Mouse (Mus musculus) intestine, embryonic 15.5 days (tissue): ENCODE measurements around the gene Ppil3. TPM values are rescaled to one million over a fixed set of nuclear protein-coding genes. Genes with fewer than 3 reads are reported as not detected.

ENCODE experiments used
- ATAC-seq: fragments of 200-750 bp; cut with Nextera tagmentation; 2 replicates; pipeline ENCODE4 v1.8.0; 2017; ENCODE audit warnings: moderate TSS enrichment, moderate library complexity
- H3K27ac ChIP-seq: fragments of 300-500 bp; sonication (generic); 2 replicates; pipeline ENCODE4 v1.5.1; 2015; ENCODE audit warnings: mild to moderate bottlenecking, inconsistent platforms
- H3K27me3 ChIP-seq: fragments of 300-500 bp; sonication (generic); replicated peaks from 2 replicates; pipeline ENCODE4 v1.6.1; 2015; ENCODE audit warnings: inconsistent platforms
- H3K36me3 ChIP-seq: fragments of 300-500 bp; sonication (generic); 2 replicates; pipeline ENCODE4 v1.6.1; 2015; ENCODE audit warnings: inconsistent platforms
- H3K4me1 ChIP-seq: fragments of 300-500 bp; sonication (generic); replicated peaks from 2 replicates; pipeline ENCODE4 v1.6.1; 2015; ENCODE audit warnings: inconsistent platforms
- H3K4me2 ChIP-seq: fragments of 300-500 bp; sonication (generic); replicated peaks from 2 replicates; pipeline ENCODE4 v1.6.1; 2015; ENCODE audit warnings: mild to moderate bottlenecking, inconsistent platforms
- H3K4me3 ChIP-seq: fragments of 300-500 bp; sonication (generic); replicated peaks from 2 replicates; pipeline ENCODE4 v1.5.1; 2015; ENCODE audit warnings: inconsistent platforms
- H3K9ac ChIP-seq: fragments of 300-500 bp; sonication (generic); 2 replicates; pipeline ENCODE4 v1.6.1; 2015; ENCODE audit warnings: inconsistent platforms
- H3K9me3 ChIP-seq: fragments of 300-500 bp; sonication (generic); 2 replicates; pipeline ENCODE4 v1.6.1; 2016; ENCODE audit warnings: inconsistent platforms
- WGBS: fragments of 180-500 bp; shearing (Covaris S2); methylation state at CpG from one replicate; pipeline ENCODE4 v1.1.7; 2015; 5-methylcytosine and 5-hydroxymethylcytosine counted together
- polyA plus RNA-seq: library from polyadenylated mRNA; unstranded; fragments of >200 nt; fragmentation: Nextera tagmentation; extraction: Ambion mirVana; gene quantifications from 2 replicates; pipeline ENCODE4 v1.2.1, GENCODE M21; 2015

Ppil3 gene
- polyA plus RNA-seq, 1 experiment from 2014 or later = 46.0 TPM

DNA sequence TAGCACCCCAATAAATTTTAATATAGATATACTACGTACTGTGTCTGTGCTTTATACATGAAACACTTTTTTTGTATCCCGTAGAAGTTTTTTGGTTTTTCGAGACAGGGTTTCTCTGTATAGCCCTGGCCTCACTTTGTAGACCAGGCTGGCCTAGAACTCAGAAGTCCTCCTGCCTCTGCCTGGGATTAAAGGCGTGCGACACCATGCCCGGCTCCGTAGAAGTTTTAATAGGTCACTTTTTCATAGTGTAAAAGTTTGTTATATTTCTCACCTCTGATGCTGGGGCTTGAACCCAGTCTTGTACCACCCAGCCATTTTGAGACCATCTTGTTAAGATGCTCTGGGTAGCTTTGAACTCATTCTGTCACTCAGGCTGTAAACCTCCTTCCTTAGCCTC is 38.0 kb downstream of the Ppil3 start:
- H3K9me3 ChIP-seq = no peaks in the 10 kb centered on the region
- no peak overlapping the region for H3K4me2 ChIP-seq
- H3K9ac ChIP-seq = no peak overlapping the region
- H3K4me3 ChIP-seq = no peak overlapping the region
- ATAC-seq = no peak
- WGBS = 97% methylated on average over 7 of the region's 7 CpGs
- H3K27ac ChIP-seq = no peak overlapping the region
- no peaks in the 10 kb centered on the region for H3K4me1 ChIP-seq
- peaks cover 23% of the 10 kb centered on the region for H3K36me3 ChIP-seq
- no peaks in the 10 kb centered on the region for H3K27me3 ChIP-seq

DNA sequence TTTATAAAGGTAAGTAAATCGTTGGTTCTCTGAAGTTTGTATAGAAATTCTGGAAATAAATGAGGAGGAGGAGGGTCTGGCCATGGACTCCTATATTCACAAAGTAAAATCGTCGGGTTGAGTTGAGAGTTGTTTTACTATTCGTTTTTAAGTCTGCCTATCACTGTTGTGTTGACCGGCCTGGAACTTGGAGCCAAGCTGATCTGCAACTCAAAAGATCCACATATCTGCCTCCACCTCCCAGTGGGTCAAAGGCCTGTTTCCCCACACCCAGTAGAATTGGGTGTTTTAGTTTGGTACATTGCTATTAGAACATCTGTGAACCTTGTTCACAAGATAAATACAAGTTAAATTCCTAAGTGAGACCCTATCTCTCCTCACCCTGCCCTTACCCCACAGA is 41.5 kb downstream of the Ppil3 start:
- Histone ChIP-seq H3K27me3 (no peaks in the 10 kb centered on the region), H3K9ac (no peak overlapping the region), H3K27ac (no peak overlapping the region), H3K4me1 (no peaks in the 10 kb centered on the region), H3K36me3 (peaks cover 24% of the 10 kb centered on the region), H3K4me3 (no peak overlapping the region), H3K9me3 (no peaks in the 10 kb centered on the region), H3K4me2 (no peak overlapping the region)
- WGBS = 94% methylated on average over 5 of the region's 5 CpGs
- no peak for ATAC-seq

DNA sequence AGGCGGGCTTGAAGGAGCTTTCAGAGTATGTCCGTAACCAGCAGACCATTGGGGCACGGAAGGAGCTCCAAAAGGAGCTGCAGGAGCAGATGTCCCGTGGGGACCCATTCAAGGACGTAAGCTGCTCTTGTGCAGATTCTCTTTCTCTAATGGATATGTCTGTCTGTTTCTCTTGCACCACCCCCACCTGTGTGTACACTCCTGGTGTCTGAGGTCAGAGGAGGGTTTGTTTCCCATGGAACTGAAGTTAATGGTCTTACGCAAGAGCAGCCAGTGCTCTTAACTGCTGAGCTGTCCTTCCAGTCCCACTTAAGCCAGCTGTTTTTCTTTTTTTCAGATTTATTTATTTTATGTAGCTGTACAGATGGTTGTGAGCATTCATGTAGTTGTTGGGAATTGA is 43.9 kb downstream of the Ppil3 start:
- WGBS = 82% methylated on average over 6 of the region's 6 CpGs
- H3K4me2 ChIP-seq = no peak overlapping the region
- ATAC-seq = no peak
- H3K4me3 ChIP-seq = no peak overlapping the region
- peaks cover 30% of the 10 kb centered on the region for H3K36me3 ChIP-seq
- no peak overlapping the region for H3K9ac ChIP-seq
- no peaks in the 10 kb centered on the region for H3K9me3 ChIP-seq
- H3K27ac ChIP-seq = no peak overlapping the region
- H3K27me3 ChIP-seq = no peaks in the 10 kb centered on the region
- H3K4me1 ChIP-seq = no peaks in the 10 kb centered on the region

DNA sequence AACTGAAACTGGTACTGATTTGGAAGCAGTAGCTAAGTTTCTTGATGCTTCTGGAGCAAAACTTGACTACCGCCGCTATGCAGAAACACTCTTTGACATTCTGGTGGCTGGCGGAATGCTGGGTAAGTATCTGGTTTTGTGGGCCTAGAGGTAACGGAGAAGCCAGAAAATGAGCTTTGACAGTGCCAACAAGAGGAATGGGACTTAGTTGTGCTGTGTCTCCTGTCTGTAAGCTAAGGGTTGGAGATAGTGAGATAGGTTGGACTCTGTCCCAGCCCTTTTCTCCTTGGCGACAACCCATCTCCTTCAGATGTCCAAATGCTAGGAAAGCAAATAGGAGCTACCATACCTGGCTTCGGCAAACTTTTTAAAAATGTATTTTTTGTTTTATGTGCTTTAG is 47.6 kb downstream of the Ppil3 start:
- Histone ChIP-seq H3K9me3 (no peaks in the 10 kb centered on the region), H3K4me3 (no peak overlapping the region), H3K27ac (no peak overlapping the region), H3K9ac (no peak overlapping the region), H3K4me1 (no peaks in the 10 kb centered on the region), H3K4me2 (no peak overlapping the region), H3K36me3 (peaks cover 33% of the 10 kb centered on the region), H3K27me3 (no peaks in the 10 kb centered on the region)
- 91% methylated on average over 6 of the region's 6 CpGs for WGBS
- no peak for ATAC-seq

DNA sequence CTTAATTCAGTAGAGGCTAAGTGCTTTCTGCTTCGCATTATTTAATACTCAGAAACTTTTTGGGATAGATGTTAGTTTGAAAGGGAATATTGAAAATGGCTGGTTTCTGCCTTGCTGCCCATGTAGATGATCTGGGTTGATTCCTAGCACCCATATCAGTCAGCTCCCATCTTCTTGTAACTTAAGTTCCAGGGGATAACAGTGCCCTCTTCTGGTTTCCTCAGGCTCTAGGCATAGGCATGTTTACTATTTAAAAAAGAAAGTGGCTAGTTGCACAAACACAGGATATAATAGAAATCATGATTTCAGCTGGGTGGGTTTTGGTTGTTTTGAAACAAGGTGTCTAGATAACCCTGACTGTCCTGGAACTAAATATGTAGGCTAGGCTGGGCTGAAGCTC is 49.1 kb downstream of the Ppil3 start:
- H3K27ac ChIP-seq = no peak overlapping the region
- no peak overlapping the region for H3K4me3 ChIP-seq
- H3K36me3 ChIP-seq = peaks cover 24% of the 10 kb centered on the region
- peaks cover 7% of the 10 kb centered on the region for H3K4me1 ChIP-seq
- no peak for ATAC-seq
- H3K9me3 ChIP-seq = no peaks in the 10 kb centered on the region
- no peak overlapping the region for H3K4me2 ChIP-seq
- H3K9ac ChIP-seq = no peak overlapping the region
- WGBS = 97% methylated on average over 1 of the region's 1 CpGs
- H3K27me3 ChIP-seq = no peaks in the 10 kb centered on the region

DNA sequence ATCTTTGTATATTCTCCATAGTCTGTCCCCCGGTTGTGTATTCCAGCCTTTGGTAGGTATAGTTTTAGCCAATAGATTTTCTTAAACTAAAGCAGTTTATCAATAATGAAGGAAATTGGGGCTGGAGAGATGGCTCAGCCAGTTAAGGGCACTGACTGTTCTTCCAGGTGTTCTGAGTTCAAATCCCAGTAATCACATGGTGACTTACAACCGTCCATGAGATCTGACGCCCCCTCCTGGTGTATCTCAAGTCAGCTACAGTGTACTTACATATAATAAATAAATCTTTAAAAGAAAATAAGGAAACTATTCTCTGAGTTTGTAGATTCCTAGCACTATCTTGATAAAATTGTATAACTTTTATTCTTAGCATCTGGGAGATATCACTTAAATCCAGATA is 49.9 kb downstream of the Ppil3 start:
- no peak overlapping the region for H3K27ac ChIP-seq
- H3K27me3 ChIP-seq = no peaks in the 10 kb centered on the region
- H3K4me3 ChIP-seq = no peak overlapping the region
- peaks cover 8% of the 10 kb centered on the region for H3K4me1 ChIP-seq
- 97% methylated on average over 3 of the region's 3 CpGs for WGBS
- no peak overlapping the region for H3K9ac ChIP-seq
- no peaks in the 10 kb centered on the region for H3K9me3 ChIP-seq
- ATAC-seq = no peak
- no peak overlapping the region for H3K4me2 ChIP-seq
- peaks cover 16% of the 10 kb centered on the region; the same call in 1 of the 2 replicates for H3K36me3 ChIP-seq

DNA sequence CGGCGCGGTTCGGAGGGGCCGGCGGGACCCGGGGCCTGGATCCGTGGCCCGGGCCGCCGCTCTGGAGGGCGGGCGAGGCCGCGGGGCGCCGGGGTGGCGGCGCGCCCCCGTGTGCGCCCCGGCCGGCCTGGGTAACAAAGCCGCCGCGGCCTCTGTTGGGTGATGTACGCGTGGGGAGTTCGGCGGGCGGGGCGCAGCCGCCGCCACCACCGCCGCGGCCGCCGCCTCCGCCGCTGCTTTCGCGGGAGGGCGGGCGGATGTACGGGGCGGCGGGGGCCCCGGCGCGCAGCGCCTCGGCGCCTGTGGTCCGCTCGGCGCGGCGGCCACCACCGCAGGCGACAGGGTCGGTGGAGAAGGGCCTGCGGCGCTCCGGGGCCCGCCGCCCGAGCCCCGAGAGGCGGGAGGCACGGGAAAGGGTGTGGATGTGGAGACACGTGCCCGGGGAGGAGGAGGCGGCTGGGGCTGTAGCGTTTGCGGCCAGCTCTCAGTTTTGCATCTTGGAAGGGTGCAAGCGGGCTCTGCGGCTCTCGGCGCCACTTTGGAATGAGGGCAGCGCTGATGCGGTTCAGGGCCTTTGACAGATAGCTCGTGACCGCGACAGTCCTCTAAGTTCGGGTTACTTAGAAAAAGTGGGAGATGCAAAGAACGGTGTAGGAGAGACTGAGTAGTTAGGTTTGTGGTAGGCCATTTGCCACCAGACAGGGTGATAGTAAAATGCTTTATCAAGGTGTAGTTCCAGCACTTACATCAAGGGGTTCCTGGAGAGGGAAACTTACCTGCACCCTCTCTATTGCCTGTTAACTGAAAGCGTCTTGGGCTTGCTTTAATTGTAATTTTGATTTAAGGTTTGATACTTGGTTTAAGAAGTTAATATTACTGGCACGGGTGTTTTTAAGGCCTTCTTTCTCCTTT is 51.7 kb downstream of the Ppil3 start:
- no peaks in the 10 kb centered on the region for H3K27me3 ChIP-seq
- ATAC-seq = peak; percentile 79
- peak overlapping the region; percentile 57 for H3K4me2 ChIP-seq
- H3K4me3 ChIP-seq = peak overlapping the region; percentile 97
- WGBS = under 1% methylated on average over 54 of the region's 90 CpGs
- peaks cover 8% of the 10 kb centered on the region for H3K4me1 ChIP-seq
- H3K9ac ChIP-seq = peak overlapping the region; percentile 91
- H3K36me3 ChIP-seq = peaks cover 14% of the 10 kb centered on the region; the same call in 1 of the 2 replicates
- peak overlapping the region; percentile 97 for H3K27ac ChIP-seq
- no peaks in the 10 kb centered on the region for H3K9me3 ChIP-seq

DNA sequence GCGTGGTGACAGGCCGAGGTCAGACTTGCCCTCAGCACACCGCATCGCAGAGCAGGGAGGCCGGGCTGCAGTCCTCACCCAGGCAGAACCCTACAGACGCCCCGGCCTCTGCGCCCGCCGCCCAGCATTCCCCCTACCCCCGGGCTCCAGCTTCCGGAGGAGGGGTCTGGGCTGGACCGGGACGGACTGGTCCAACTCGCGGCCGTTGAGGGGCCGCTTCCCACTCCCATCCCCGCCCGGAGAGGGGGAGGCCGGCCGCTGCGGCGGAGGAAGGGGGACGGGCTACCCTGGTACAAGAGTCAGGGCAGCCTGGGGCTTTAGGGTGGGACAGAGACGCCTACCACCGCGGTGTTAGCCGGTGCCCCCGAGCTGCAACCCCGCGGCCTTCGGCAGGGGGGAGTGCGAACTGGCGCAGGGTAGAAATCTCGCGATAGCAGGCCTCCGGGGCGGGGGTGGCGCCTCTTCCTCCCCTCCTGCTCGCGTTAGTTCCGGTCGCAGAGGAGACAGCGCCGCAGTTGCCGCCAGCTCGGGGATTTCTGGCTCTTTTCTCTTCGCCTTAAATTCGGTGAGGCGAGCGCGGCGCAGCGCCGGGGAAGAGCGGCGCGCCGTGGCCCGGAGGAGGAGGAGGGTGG is 52.5 kb downstream of the Ppil3 start, which contains the start of gene Bzw1:
TSS of gene Bzw1 (plus strand) at position 247 of the 632 bp plus-strand sequence.
- ATAC-seq = peak; percentile 99
- peak within 1 kb of the TSS; percentile 74 for H3K4me2 ChIP-seq
- peak within 1 kb of the TSS; percentile 97 for H3K4me3 ChIP-seq
- no peaks in the 10 kb centered on the region for H3K9me3 ChIP-seq
- peak within 1 kb of the TSS; percentile 91 for H3K9ac ChIP-seq
- H3K4me1 ChIP-seq = peaks cover 8% of the 10 kb centered on the region
- no peaks in the 10 kb centered on the region for H3K27me3 ChIP-seq
- peak within 1 kb of the TSS; percentile 97 for H3K27ac ChIP-seq
- H3K36me3 ChIP-seq = peaks cover 14% of the 10 kb centered on the region; the same call in 1 of the 2 replicates
- under 1% methylated on average over 51 of the region's 61 CpGs for WGBS

DNA sequence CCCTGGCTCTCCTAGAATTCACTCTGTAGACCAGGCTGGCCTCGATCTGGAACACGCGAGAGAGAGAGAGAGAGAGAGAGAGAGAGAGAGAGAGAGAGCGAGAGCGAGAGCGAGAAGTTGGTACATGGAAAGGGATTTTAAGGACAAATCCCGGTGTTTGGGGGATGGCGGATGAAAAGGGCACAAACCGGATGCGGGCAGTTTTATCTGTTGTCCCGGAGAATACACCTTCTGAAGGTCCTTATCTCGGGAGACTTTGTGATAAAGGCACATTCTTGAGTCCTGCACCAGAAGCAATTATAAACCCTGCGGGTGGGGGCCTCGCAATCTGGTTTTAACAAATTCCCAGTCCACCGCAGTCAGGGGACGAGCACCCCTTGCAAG is 53.0 kb downstream of the Ppil3 start:
- Histone ChIP-seq H3K4me1 (peaks cover 8% of the 10 kb centered on the region), H3K4me2 (peak overlapping the region; percentile 74), H3K4me3 (peak overlapping the region; percentile 97), H3K36me3 (peaks cover 13% of the 10 kb centered on the region; the same call in 1 of the 2 replicates), H3K27me3 (no peaks in the 10 kb centered on the region), H3K9me3 (no peaks in the 10 kb centered on the region), H3K27ac (peak overlapping the region; percentile 97), H3K9ac (peak overlapping the region; percentile 91)
- ATAC-seq = no peak; the same call in 1 of the 2 replicates
- under 1% methylated on average over 15 of the region's 16 CpGs for WGBS

DNA sequence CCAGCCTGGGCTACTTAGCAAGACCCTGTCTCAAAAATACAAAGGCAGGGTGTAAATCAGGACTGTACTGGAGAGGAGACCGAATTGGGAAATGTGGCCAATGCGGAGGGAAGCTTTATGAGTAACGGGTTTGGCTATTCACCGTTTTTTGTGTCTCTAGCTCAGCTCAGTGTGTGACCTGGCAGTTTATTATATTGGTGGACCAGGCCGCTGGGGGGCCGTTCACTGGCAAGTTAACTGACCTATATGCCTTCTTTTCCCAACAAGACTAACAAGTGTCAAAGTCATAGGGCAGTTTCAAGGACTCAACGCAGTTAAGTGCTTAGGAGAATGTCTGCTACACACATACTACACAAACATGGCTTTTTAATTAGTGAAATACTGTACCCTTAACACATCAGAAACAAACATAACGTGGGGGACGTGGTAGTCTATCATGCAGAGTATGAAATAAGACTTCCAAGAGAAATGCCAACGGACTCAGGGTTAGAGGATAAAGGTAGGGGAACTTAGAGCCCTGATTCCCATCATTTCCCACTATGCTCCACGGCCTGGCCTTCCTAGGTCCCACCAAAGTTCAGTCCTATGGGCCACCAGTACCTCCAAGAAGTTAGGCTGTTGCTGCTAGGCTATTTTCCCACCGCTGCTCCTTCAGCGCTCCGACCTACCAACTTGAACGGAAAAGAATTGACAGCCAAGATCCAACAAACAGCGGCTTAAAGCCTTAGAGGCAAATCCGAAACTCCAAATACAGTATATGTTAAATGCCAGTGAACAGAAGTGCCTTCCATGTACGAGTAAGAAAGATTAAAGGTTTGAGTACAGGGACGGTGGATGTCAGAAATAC is 53.6 kb downstream of the Ppil3 start:
- H3K9ac ChIP-seq = peak overlapping the region; percentile 91
- no peak for ATAC-seq
- 0 out of 2 replicates have a peak, but pooled peaks cover 8% of the 10 kb centered on the region for H3K36me3 ChIP-seq
- peak overlapping the region; percentile 97 for H3K27ac ChIP-seq
- peaks cover 8% of the 10 kb centered on the region for H3K4me1 ChIP-seq
- no peaks in the 10 kb centered on the region for H3K9me3 ChIP-seq
- peak overlapping the region; percentile 97 for H3K4me3 ChIP-seq
- H3K27me3 ChIP-seq = no peaks in the 10 kb centered on the region
- H3K4me2 ChIP-seq = peak overlapping the region; percentile 74
- 39% methylated on average over 19 of the region's 19 CpGs for WGBS

DNA sequence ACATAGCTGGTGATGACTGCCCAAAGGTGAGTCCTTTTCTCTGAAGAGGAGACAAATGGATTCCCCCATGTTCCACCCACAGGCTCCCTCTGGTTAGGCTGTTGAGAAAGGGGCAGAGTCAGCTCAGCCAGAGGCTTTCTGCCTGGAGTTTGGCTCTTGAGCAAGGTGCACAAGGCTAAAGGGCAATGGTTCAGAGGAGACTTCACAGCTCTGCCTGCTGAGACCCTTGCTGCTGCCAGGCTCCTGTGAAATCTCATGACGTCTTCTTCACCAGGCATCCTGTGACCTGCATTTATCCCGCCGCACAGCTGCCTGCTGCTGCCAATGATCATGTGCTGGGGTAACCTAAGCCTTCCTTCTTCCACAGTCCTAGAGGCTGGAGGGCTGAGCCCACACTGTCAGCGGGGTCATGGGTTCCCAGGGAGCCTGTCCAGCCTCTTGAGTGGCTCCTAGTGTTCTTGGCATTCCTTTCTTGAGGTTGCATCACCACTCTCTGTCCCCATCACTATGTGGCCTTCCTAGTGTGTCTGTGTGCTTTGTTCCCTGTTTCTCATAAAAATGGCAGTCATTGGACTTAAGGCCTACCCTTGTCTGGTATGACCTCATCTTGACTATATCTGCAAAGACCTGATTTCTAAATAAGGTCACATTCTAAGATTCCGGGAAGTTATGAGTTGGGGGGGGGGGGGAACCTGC is 62.6 kb downstream of the Ppil3 start:
- WGBS = 77% methylated on average over 5 of the region's 5 CpGs
- no peak for ATAC-seq
- H3K4me3 ChIP-seq = no peak overlapping the region
- no peaks in the 10 kb centered on the region for H3K36me3 ChIP-seq
- H3K27me3 ChIP-seq = no peaks in the 10 kb centered on the region
- no peak overlapping the region for H3K4me2 ChIP-seq
- H3K9ac ChIP-seq = no peak overlapping the region
- H3K27ac ChIP-seq = no peak overlapping the region
- no peaks in the 10 kb centered on the region for H3K9me3 ChIP-seq
- H3K4me1 ChIP-seq = no peaks in the 10 kb centered on the region
